Mouse (Mus musculus) kidney, postnatal 36 days (tissue): ENCODE results near the gene Cyb5r1.
A peak's percentile ranks its signal among the peaks of the same experiment; 100 is the strongest.
"Not testable (repeated sequence)": the region's sequence is repeated elsewhere in the genome, so short reads cannot be mapped to it uniquely, and the experiment has no call there.

Experiments
- DNase-seq, 2 experiments: peaks; one replicate each; pipeline ENCODE4 v3.0.0; 2021 to 2022; ENCODE audit warnings: mixed read lengths in 2 of 2

The Cyb5r1 gene

DNA sequence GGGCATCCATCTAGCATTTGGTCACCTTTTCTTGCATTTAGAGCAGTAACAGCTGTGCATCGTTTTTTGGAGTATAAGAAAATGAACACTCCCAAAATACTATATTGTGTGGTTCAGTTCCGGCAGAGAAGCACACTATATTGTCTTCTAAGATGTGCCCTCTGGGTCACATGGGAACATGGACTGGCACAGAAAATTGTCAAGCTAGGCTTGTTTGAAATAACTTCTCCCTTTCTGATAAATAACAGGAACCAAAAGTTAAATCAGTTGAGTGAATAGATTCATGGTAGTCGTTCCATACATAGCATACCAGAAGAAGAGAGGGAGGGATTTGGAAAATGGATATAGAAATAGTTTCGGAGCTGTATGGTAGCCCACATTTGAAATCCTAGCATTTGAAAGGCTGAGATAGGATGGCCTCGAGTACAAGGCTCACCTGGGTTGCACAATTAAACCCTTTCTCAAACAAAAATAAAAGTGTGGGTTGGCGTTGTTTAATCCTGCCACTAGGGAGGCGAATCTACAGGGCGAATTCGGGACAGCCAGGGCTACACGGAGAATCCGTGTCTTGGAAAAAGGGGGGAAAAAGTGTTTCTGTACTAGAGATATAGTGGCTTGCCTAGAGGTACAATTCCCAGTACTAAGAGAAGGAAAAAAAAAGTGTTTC is 9.3 kb downstream of the Cyb5r1 start:
- DNase-seq: no peak

DNA sequence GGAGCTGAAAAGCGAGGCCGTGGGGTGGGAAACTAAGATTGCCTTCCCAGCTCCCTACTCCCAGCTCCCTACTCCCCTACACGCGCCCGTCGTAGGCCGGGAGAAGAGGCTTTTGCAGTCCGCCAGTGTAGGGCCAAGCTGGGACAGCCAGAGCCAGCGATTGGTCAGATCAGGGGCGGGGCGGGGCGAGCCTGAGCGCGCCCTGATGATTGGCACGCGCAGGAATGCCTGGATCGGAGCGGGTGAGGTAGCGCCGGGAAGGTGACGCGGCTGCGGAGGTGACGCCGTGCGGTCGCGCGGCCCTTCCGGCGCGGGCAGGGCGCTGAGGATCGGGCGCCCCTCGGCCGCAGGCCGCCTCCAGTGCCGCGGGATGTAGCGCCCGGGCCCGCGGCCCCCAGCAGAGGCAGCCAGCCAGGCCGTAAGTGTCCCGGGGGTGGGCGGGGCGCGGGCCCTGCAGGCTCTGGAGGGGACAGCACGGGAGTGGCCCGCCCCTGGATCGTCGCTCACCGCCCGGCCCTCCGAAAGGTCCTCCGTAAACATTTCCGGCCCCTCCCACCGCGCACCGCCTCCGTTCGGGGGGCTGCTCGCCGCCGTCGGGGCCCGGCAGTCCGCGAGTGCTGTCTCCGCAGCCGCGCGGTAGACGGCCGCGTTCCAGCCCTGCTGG is 9.9 kb downstream of the Cyb5r1 start, which contains the start of gene Adipor1:
Adipor1 (plus strand) TSS at position 211 of the 664 bp plus-strand sequence.
- DNase-seq: peak; percentile 99

DNA sequence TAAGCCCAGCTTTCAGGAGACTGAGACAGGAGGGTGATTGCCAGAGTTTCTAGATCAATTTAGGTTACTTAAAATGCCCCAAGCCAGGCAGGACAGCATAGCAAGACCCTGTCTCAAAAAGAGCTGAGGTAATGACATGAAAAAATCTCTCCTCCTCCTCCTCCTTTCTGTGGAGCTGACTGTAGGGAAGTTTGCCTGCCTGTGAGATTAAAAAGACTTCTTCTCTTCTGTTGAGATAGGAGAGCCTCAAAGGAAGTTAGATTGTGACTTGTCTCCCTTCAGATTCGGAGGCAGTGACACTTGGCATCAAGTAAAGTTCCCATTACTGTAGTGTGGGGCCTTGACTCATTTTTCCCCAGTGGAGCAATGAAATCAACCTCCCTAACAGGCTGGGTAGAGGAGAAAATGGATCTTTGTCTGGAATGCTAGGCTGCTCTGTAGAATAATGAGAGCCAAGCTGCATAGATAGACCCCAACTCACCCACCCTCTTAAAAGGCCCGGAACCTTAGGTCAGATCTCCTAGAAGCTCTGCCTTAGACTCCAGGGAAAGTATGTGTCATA is 13.1 kb downstream of the Cyb5r1 start:
- DNase-seq: no peak

DNA sequence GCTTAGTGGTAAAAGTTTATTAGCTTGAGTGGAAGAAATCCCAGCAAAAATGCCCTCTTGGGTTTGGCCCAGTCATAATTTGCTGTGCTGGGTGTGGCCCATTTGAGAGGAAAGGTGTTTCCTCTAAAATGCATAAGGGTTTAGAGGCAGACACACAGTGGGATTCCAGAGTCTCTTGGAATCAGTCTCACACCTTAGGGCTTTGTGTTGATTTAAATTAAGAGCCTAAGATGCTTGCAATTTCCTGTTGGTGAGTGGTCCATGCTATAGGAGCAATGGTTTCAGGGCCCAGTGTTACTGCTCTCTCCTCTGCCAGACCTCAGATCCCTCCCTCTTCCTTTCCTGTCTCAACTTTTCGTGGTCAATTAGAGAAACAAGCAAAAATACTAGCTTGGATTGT is 13.8 kb downstream of the Cyb5r1 start:
- no peak for DNase-seq

DNA sequence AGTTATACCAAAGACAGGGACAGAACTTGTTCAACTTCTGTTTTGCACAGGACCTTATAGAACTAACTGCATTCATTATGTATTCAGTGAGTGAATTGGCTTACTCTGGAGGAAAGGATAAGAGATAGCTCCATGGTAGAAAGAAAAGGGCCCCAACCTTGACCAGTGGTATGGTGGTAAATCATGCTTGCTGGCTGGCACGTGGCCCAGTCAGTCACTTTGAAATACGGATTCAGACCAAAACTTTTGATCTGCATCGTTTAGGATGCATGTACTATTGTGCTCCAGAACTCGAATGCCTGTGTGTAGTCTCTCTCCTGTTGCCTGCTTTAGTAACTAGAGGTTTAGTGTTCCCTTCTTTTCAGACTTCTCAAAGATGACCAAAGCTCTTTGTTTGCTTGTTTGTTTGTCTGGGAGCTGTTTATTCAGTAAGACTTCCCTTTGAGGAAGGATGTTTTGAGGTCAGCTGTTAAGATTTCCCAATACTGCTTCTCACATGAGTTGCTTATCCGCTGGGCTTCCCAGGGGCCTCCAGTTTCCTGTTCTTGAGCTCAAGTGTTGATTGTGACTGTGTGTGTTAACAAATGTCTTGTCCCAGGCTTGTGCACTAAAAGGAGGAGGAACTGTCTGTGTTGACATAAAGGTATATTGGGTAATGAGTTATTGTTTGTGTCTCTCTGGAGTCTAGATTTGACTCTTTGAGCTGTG is 14.5 kb downstream of the Cyb5r1 start:
- peak; percentile 42 to 63 for DNase-seq

DNA sequence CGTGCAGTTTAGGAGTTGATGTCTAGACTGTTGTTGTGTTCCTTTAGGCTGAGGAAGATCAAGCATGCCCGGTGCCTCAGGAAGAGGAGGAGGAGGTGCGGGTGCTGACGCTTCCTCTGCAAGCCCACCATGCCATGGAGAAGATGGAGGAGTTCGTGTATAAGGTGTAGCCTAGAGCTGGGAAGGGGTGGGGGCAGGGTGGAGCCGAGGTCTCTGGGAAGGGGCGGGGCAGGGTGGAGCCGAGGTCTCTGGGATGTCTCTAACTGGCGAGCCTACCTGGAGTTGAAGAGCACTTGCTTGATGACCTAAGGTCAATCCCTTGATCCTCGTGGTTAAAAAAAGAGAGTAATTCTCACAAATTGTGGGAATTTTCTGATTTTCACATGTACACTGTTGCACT is 18.6 kb downstream of the Cyb5r1 start:
- no peak for DNase-seq

DNA sequence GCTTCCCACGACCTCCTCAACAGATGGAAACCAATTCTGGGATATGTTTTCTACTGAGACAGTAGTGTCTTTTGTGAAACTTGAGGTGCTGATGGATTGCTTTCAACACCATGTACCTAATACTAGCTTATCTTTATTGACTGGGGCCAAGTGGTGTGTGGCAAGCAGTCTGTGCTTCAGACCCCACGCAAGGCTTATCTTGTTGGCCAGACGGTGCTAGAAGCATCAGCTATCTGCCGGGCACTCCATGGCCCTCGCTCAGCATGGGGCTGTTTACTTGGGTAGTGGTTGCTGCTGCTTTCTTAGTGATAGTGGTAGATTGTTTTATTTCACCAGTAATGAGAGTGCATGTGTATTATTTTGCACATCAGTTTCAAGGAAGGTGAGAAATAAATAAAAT is 20.9 kb downstream of the Cyb5r1 start:
- no peak for DNase-seq

DNA sequence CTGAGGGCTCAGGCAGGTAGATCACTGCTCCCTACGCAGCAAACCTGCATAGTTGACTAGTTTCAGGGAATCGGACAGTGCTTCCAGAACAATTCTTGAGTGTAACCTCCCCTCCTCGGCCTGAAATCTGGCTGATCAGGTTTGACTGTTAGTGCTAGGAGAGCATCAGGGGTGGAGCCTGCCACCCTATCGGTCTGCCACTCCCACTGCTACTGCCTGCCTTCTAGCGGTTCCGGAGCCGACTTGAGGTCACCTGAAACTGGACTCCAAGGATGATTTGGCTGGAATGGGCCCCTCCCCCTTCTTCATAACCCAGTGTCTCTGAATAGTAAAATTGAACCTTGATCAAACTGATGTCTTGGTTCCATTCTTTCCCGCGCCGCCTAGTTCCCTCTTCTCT is 27.6 kb downstream of the Cyb5r1 start:
- DNase-seq: no peak

DNA sequence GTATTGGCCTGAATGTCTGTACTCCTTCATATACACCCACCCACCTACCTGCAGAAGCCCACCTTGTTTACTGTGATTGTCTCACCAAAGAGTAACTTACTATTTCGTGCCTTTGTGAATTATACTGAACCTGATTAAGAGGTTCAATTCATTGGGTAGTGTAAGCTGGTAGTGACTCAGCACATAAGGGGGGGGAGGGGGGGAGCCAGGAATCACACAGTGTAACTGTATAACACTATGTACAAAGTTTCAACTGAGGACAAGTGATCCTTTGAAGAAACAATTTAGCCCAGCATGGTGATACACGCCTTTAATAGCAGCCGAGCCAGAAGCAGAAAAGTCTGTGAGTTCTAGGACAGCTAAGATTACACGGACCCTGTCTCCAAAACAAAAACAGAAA is 28.1 kb downstream of the Cyb5r1 start:
- no peak for DNase-seq

DNA sequence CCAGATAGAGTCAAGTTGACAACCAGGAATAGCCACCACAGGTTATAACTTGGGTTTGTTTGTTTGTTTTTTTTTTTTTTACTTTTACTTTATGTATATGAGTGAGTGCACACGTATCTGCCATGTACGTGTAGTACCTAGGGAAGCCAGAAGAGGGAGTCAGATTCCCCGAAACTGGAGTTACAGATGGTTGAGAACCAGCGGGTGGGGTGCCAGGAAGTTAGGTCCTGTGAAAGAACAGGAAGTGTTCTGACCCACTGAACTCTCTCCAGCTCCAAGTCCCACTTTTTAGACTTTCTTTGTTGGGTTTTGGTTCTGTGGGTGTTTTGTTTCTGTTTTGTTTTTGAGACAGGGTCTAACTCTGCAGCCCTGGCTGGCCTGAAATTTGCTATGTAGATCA is 30.1 kb downstream of the Cyb5r1 start:
- DNase-seq: peak; percentile 30 to 58

DNA sequence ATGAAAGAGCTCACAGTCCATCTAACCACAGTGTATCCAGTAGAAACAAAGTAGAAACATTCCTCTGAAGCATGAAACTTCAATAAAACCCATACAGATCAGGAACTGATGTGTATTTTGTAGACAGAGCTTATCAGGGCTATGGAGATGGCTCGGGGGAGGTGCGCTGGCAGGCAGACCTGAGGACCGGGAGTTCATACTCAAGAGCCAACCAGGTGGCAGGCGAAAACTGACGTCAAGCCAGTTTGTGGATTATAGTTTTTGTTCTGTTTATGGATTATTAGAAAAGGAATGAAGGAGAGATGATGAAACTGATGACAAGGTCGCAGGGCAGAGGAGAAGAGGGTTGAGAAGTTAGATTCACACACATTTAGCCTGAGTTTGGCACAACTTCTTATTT is 35.1 kb downstream of the Cyb5r1 start:
- no peak for DNase-seq

DNA sequence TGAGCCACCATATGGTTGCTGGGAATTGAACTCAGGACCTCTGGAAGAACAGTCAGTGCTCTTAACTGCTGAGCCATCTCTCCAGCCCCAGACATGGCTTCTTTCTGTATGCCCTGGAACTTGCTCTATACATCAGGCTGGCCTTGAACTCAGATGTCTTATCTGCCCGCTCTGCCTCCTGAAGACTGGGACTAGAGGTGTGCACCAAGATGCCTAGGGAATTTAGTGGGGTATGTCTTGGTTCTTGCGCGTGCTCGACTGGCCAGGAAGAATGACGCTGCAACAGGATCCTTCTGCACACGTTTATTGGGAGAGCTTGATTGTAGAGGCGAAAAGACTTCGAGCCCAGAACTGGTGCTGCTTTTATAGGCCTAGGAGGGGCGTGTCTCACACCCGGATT is 36.4 kb downstream of the Cyb5r1 start:
- DNase-seq: not testable (repeated sequence)

DNA sequence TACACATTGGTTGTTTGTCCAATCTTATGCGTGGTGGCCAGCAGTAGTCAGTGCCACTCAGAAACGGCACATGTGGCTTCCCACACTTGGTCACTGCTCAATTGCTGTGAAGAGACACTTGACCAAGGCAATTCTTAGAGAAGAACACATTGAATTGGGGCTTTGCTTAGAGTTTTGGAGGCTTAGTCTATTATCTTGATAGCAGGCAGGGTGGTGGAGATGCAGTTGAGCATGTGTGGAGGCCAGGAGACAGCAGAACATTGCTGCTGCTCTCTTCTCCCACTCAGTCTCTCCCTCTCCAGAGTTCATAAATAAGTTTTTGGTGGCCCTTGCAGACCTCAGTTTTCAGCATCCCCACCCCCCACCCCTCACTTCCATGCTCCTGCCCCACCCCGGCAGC is 37.0 kb downstream of the Cyb5r1 start:
- no peak for DNase-seq

DNA sequence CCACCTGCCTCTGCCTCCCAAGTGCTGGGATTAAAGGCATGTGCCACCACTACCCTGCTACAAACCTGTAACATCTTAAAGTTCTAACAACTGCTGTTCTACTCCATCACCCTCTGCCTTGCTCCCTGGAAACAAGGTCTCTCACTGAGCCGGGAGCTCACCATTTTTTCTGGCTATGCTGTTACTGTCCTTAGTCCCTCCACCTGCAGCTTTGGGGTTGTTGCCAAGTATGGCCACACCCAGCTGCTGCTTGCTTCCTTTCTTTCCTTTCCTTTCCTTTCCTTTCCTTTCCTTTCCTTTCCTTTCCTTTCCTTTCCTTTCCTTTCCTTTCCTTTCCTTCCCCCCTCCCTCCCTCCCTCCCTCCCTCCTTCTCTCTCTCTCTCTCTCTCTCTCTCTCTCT is 37.9 kb downstream of the Cyb5r1 start:
- DNase-seq: not testable (repeated sequence)

DNA sequence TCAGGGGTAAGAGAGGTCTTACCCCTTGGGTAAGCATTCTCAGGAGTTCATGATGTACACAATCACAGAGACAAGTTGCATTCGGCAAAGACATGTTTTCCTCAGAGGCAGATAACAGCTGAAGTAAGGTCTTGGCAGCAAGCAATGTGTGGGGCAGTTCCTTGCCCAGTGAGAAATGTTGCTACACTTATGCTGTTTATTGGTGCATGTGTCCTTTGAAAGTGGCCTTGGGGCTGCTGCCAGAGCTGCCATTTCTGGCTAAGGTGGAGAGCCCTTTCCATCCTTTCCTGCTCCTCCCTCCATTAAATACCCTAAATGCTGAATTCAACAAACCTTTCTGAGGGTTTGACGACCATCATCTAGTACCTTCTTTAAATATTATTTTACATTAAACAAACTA is 40.1 kb downstream of the Cyb5r1 start:
- no peak for DNase-seq

DNA sequence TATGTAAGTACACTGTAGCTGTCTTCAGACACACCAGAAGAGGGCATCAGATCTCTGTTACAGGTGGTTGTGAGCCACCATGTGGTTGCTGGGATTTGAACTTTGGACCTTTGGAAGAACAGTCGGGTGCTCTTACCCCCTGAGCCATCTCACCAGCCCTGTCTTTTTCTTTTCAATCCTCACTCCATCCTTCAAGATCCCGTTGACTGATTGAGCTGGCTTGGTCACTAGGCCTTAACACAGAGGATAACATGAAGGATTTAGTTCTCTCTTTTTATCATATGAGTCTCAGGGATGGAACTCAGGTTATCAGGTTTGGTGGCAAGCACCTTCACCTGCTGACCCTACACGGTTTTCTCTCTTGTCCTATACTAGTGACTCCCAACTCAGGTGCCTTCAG is 43.2 kb downstream of the Cyb5r1 start:
- not testable (repeated sequence) for DNase-seq

DNA sequence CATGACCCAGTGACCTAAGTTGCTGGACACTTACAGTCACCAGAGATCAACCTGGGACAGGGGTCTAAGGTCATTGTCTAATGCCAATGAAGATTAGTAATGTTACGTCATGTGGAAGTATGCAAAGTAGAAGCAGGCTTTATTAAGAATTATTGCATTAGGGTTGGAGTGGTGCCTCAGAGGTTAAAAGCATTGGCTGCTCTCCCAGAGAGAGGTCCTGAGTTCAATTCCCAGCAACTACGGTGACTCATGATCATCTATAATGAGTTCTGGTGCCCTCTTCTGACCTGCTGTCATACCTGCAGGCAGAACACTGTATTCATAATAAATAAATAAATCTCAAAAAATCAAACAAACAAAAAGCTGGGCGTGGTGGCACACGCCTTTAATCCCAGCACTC is 44.8 kb downstream of the Cyb5r1 start:
- no peak for DNase-seq

DNA sequence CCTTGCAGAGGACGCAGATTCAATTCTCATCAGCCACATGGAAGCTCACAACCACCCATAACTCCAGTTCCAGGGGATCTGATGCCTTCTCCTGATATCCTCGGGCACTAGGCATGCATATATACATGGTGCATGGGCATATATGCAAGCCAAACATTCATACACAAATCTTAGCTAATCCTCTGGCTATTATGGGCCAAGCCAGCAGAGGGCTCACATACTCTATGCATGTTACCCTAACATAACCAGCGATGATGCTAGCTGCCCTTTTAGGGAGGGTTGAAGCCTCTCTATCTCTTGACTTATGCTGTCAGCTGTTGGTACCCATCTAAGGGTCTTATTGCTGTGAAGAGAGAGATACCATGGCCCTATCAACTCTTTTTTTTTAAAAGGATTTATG is 45.6 kb downstream of the Cyb5r1 start:
- peak; percentile 42 to 77 for DNase-seq

DNA sequence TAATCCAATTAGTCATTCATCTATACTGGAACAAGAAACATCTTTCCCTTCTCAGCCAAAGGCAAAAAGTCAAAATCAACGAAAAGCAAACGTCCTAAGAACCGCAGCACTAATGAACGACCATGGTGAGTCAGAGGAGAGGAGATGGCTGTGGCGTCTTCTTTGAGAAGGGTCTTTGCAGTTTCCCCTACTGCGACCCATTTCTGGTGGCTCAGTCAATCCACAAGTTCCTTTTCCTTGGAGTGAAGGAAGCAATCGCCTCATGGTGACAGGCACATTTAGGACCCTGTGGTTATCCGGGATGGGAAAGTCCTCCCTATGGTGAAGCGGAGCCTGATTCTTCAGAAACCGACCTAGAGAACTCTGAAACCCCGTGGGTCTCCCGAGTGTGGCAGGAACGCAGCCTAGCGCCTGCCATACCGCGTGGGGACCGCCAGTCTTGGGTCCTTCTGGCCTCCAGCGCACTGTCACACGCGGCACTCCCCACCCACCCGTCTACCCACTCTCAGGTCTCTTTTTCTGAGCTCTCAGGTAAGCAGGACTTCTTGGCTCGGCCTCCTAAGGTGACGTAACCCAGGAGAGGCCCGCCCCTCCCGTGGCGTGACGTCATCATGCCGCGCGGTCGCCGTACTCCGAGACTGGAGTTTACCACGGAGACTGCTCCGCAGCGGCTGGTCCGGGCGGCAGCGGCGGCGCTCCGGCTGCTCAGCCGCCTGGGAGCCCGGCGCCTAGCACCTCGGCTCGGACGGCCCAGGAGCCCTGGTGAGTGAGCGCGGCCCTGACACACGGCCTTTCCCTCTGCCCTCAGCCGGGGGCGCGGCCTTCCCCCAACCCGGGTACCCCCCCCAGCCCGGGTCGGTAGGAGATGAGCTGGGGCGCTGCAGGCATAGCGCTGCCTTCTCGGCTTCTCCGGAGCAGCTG is 49.8 kb downstream of the Cyb5r1 start, which contains the start of gene Klhl12:
Klhl12 (plus strand) TSS at position 628 of the 921 bp plus-strand sequence.
- peak; percentile 96 to 98 for DNase-seq

DNA sequence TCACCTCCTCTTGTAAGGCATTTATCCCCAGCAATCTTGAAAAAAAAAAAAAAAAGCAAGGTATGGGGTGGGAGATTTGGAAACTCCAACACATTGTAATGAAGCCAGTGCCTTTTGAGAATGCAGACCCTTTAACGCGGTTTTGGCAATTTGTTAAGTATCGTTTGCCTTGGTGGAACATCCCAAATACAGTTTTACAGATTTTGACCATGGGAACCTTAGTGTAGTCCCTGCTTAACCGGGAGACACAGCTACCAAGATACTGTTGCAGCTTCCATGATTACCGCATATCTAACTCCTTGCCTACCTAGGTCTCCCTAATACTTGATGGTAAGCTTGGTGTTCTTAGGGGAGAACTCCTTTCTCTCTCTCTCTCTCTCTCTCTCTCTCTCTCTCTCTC is 50.7 kb downstream of the Cyb5r1 start:
- DNase-seq: no peak

DNA sequence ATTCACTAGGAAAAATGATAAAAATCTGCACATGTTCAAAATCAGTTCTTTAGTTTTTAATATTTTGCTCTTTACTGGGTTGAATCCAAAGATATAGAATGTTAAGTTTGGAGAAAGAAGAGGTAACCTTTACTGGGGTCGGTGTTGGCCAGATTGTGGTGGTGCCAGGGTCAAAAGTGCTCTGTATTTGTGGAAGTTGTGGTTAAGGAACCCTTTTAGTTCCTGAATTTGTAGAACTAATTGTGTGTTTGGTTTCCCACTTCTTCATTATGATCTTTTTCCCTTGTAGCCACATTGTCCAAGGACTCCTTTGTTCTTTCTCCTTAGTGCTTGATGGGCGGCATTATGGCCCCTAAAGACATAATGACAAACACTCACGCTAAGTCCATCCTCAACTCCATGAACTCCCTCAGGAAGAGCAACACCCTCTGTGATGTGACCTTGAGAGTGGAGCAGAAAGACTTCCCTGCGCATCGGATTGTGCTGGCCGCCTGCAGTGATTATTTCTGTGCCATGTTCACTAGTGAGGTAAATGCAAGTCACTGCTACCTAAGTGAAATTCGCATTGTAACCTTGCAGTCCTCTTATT is 52.9 kb downstream of the Cyb5r1 start:
- no peak for DNase-seq
